Mouse (Mus musculus) leukemia stem cell, adult 10-12 weeks (primary cell): Measurements from ENCODE around the gene Gpr155. TPM values are rescaled to one million over a fixed set of nuclear protein-coding genes. Genes with fewer than 3 reads are reported as not detected.

Experiments used
- polyA plus RNA-seq: library from polyadenylated mRNA; stranded (reverse); fragments of >175 nt; gene quantifications from 2 replicates; pipeline ENCODE4 v1.2.3, GENCODE M21; 2012; ENCODE audit warnings: low replicate concordance

The Gpr155 gene
- polyA plus RNA-seq: 1.3 and 4.1 TPM in 2 replicates

GRCm38 (mm10) chr2:73386356-73387046 lies at the start of gene Gpr155:
TSS of gene Gpr155 (minus strand) at chr2:73386572.

GRCm38 (mm10) chr2:73312152-73313116 lies 73.9 kb downstream of the Gpr155 start, which contains the start of the genes Scrn3 and Cir1:
TSS of gene Scrn3 (plus strand) at chr2:73312601.
TSS of gene Cir1 (minus strand) at chr2:73312701.

Other genes starting within 250 kb of the Gpr155 start
- 28.8 and 65.9 TPM in 2 replicates for gene Ola1, start 167.6 kb downstream of the Gpr155 start, polyA plus RNA-seq
- 0.20 and 0.29 TPM in 2 replicates for gene Sp9, start 114.6 kb downstream of the Gpr155 start, polyA plus RNA-seq
- 0.63 and 3.1 TPM in 2 replicates for gene Scrn3, start 74.0 kb downstream of the Gpr155 start, polyA plus RNA-seq
- 4.7 and 5.0 TPM in 2 replicates for gene Cir1, start 73.9 kb downstream of the Gpr155 start, polyA plus RNA-seq
- 223 and 501 TPM in 2 replicates for gene Wipf1, start 143.2 kb upstream of the Gpr155 start, polyA plus RNA-seq
- not detected in 2 replicates for gene Chrna1, start 193.8 kb upstream of the Gpr155 start, polyA plus RNA-seq